Mouse (Mus musculus) heart, embryonic 12.5 days (tissue): ENCODE data around the gene Dgki. TPM values are rescaled to one million over a fixed set of nuclear protein-coding genes. Genes with fewer than 3 reads are reported as not detected.

Source experiments
- ATAC-seq: fragments of 200-750 bp; cut with Nextera tagmentation; 2 replicates; pipeline ENCODE4 v1.8.0; 2017; ENCODE audit warnings: moderate TSS enrichment, moderate library complexity; ENCODE audit not compliant: insufficient number of reproducible peaks, low FRiP score
- H3K27ac ChIP-seq: fragments of 300-500 bp; sonication (generic); 2 replicates; pipeline ENCODE4 v1.5.1; 2016; ENCODE audit warnings: mild to moderate bottlenecking, moderate library complexity; ENCODE audit not compliant: poor library complexity, severe bottlenecking
- H3K27me3 ChIP-seq: fragments of 300-500 bp; sonication (generic); replicated peaks from 2 replicates; pipeline ENCODE4 v1.6.1; 2016; ENCODE audit warnings: mild to moderate bottlenecking, moderate library complexity
- H3K36me3 ChIP-seq: fragments of 300-500 bp; sonication (generic); 2 replicates; pipeline ENCODE4 v1.6.1; 2016; ENCODE audit warnings: mild to moderate bottlenecking, moderate library complexity
- H3K4me1 ChIP-seq: fragments of 300-500 bp; sonication (generic); replicated peaks from 2 replicates; pipeline ENCODE4 v1.6.1; 2016; ENCODE audit warnings: mild to moderate bottlenecking
- H3K4me2 ChIP-seq: fragments of 300-500 bp; sonication (generic); 2 replicates; pipeline ENCODE4 v1.6.1; 2016; ENCODE audit warnings: mild to moderate bottlenecking, moderate library complexity
- H3K4me3 ChIP-seq: fragments of 300-500 bp; sonication (generic); 2 replicates; pipeline ENCODE4 v1.5.1; 2016; ENCODE audit warnings: mild to moderate bottlenecking
- H3K9ac ChIP-seq: fragments of 300-500 bp; sonication (generic); 2 replicates; pipeline ENCODE4 v1.6.1; 2016; ENCODE audit warnings: mild to moderate bottlenecking, moderate library complexity
- H3K9me3 ChIP-seq: fragments of 300-500 bp; sonication (generic); replicated peaks from 2 replicates; pipeline ENCODE4 v1.6.1; 2016; ENCODE audit warnings: mild to moderate bottlenecking, moderate library complexity
- WGBS: fragments of 180-500 bp; shearing (Covaris S2); methylation state at CpG from one replicate; pipeline ENCODE4 v1.1.7; 2016; 5-methylcytosine and 5-hydroxymethylcytosine counted together
- polyA plus RNA-seq: library from polyadenylated mRNA; unstranded; fragments of >200 nt; fragmentation: Nextera tagmentation; extraction: Ambion mirVana; gene quantifications from 2 replicates; pipeline ENCODE4 v1.2.1, GENCODE M21; 2016

Gene Dgki
- polyA plus RNA-seq, 1 experiment from 2014 or later, result 0.84 TPM

- Histone ChIP-seq H3K9ac (no peak overlapping the region), H3K9me3 (no peaks in the 10 kb centered on the region), H3K36me3 (no peaks in the 10 kb centered on the region), H3K27ac (no peak overlapping the region), H3K27me3 (no peaks in the 10 kb centered on the region), H3K4me1 (no peaks in the 10 kb centered on the region), H3K4me3 (no peak overlapping the region), H3K4me2 (no peak overlapping the region)
- 75% methylated on average over 2 of the region's 2 CpGs for WGBS
- no peak for ATAC-seq
Measured at GRCm38 (mm10) chr6:36832207-36832606, 467.8 kb downstream of the Dgki start.

GRCm38 (mm10) chr6:36830371-36830925 lies 469.5 kb downstream of the Dgki start:
- Histone ChIP-seq H3K36me3 (no peaks in the 10 kb centered on the region), H3K9me3 (no peaks in the 10 kb centered on the region), H3K4me2 (no peak overlapping the region), H3K4me3 (no peak overlapping the region), H3K4me1 (no peaks in the 10 kb centered on the region), H3K27ac (no peak overlapping the region), H3K27me3 (no peaks in the 10 kb centered on the region), H3K9ac (no peak overlapping the region)
- no peak for ATAC-seq
- WGBS, result 71% methylated on average over 9 of the region's 9 CpGs

DNA sequence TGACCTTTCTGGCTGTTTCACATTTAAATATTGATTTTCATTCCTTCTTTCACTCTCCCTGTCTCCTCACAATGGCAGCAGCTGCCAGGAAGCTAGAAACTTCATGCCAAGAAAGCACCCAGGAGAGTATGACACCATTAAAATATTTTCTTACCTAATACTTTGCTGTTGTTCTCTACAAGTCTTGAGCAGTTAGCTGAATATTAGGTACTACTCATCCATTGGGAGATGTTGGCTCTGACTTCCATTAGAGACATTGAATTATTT lies 480.3 kb downstream of the Dgki start:
- H3K4me1 ChIP-seq, result peaks cover 15% of the 10 kb centered on the region
- no peak overlapping the region for H3K4me2 ChIP-seq
- H3K9me3 ChIP-seq, result no peaks in the 10 kb centered on the region; the same call in 1 of the 2 replicates
- H3K27me3 ChIP-seq, result no peaks in the 10 kb centered on the region
- H3K4me3 ChIP-seq, result no peak overlapping the region
- no peaks in the 10 kb centered on the region for H3K36me3 ChIP-seq
- no peak for ATAC-seq
- no peak overlapping the region for H3K9ac ChIP-seq
- peak overlapping the region; percentile 48; the same call in 1 of the 2 replicates for H3K27ac ChIP-seq

GRCm38 (mm10) chr6:36819019-36819783 lies 480.8 kb downstream of the Dgki start:
- no peaks in the 10 kb centered on the region; the same call in 1 of the 2 replicates for H3K9me3 ChIP-seq
- no peaks in the 10 kb centered on the region for H3K36me3 ChIP-seq
- H3K4me3 ChIP-seq, result no peak overlapping the region
- peak; percentile 71 for ATAC-seq
- H3K9ac ChIP-seq, result no peak overlapping the region
- H3K4me1 ChIP-seq, result peaks cover 15% of the 10 kb centered on the region
- no peak overlapping the region for H3K4me2 ChIP-seq
- peak overlapping the region; percentile 48; the same call in 1 of the 2 replicates for H3K27ac ChIP-seq
- H3K27me3 ChIP-seq, result no peaks in the 10 kb centered on the region
- 38% methylated on average over 8 of the region's 8 CpGs for WGBS

DNA sequence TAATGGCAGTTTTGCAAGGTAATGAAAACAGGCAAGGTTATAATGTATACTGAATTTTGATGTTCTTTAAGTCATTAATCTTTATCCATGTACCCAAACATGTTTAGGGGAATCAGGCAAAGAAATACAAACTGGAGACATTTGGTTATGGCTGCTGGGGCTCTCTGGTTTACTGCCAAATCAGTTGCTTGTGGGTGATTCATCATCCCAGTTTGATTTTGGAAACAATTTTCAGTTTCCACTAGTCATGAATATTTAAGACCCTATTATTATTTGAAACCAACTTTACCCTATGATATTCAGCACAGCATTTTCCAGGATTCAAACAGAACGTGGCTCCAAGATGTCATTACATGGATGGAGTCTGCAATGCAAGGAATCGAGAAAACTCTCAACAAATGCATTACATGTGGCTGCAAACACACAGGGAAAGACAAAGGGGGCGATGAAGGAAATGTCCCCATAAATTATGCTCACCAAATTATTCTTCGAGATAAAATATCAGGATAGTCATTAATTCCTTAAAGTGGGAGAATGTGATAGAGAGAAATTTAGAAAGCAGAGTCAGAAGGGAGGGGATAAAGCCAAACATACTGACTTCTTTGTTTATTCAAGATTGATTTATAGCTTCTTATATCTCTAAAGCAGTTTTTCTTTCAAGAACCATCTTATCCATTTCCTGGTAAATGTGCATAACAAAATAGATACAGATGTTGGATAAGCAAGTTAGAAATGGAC lies 481.5 kb downstream of the Dgki start:
- Histone ChIP-seq H3K4me2 (no peak overlapping the region), H3K36me3 (no peaks in the 10 kb centered on the region), H3K27ac (peak overlapping the region; percentile 48; the same call in 1 of the 2 replicates), H3K27me3 (no peaks in the 10 kb centered on the region), H3K9ac (no peak overlapping the region), H3K4me1 (peaks cover 15% of the 10 kb centered on the region), H3K4me3 (no peak overlapping the region), H3K9me3 (no peaks in the 10 kb centered on the region; the same call in 1 of the 2 replicates)
- ATAC-seq, result no peak
- 72% methylated on average over 4 of the region's 4 CpGs for WGBS

- 74% methylated on average over 3 of the region's 3 CpGs for WGBS
- Histone ChIP-seq H3K27ac (no peak overlapping the region), H3K4me3 (no peak overlapping the region), H3K27me3 (no peaks in the 10 kb centered on the region), H3K4me2 (no peak overlapping the region), H3K36me3 (no peaks in the 10 kb centered on the region), H3K9ac (no peak overlapping the region), H3K9me3 (no peaks in the 10 kb centered on the region; the same call in 1 of the 2 replicates), H3K4me1 (peaks cover 15% of the 10 kb centered on the region)
- ATAC-seq, result no peak
Measured at GRCm38 (mm10) chr6:36816666-36817065, 483.3 kb downstream of the Dgki start.

- peaks cover 15% of the 10 kb centered on the region for H3K4me1 ChIP-seq
- H3K36me3 ChIP-seq, result no peaks in the 10 kb centered on the region
- H3K27me3 ChIP-seq, result no peaks in the 10 kb centered on the region
- WGBS, result 72% methylated on average over 2 of the region's 2 CpGs
- no peak for ATAC-seq
- no peak overlapping the region for H3K27ac ChIP-seq
- H3K9ac ChIP-seq, result no peak overlapping the region
- H3K4me2 ChIP-seq, result no peak overlapping the region
- no peak overlapping the region for H3K4me3 ChIP-seq
- H3K9me3 ChIP-seq, result no peaks in the 10 kb centered on the region; the same call in 1 of the 2 replicates
Measured at GRCm38 (mm10) chr6:36815992-36816391, 484.0 kb downstream of the Dgki start.

- no peak overlapping the region for H3K4me3 ChIP-seq
- no peak overlapping the region for H3K4me2 ChIP-seq
- WGBS, result 46% methylated on average over 7 of the region's 7 CpGs
- H3K27ac ChIP-seq, result no peak overlapping the region
- peaks cover 21% of the 10 kb centered on the region for H3K4me1 ChIP-seq
- H3K27me3 ChIP-seq, result no peaks in the 10 kb centered on the region
- no peaks in the 10 kb centered on the region; the same call in 1 of the 2 replicates for H3K9me3 ChIP-seq
- no peaks in the 10 kb centered on the region for H3K36me3 ChIP-seq
- no peak overlapping the region for H3K9ac ChIP-seq
- ATAC-seq, result no peak
Measured at GRCm38 (mm10) chr6:36812666-36813515, 487.1 kb downstream of the Dgki start.

DNA sequence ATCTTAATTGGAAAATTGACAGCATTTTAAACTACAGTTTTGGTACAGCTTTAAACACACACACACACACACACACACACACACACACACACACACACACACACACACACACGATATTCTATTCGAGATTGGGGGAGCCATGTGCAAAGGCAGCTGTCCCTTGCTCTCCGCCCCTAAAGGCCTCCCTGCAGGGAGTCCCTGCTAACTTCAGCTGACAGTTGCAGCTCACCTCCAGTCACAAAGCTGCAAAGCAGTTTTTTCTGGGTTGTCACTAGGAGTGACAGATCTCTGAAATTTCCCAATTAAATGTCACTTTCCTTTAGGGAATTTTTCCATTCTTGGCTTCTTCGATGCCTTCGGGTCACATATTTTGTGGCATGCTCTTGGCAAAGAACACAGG lies 489.5 kb downstream of the Dgki start:
- no peaks in the 10 kb centered on the region for H3K27me3 ChIP-seq
- peak overlapping the region; percentile 86 for H3K4me2 ChIP-seq
- H3K4me1 ChIP-seq, result peaks cover 23% of the 10 kb centered on the region
- peak overlapping the region; percentile 64 for H3K4me3 ChIP-seq
- H3K9me3 ChIP-seq, result no peaks in the 10 kb centered on the region
- 14% methylated on average over 5 of the region's 5 CpGs for WGBS
- peak overlapping the region; percentile 81; the same call in 1 of the 2 replicates for H3K27ac ChIP-seq
- ATAC-seq, result no peak
- H3K9ac ChIP-seq, result peak overlapping the region; percentile 82; the same call in 1 of the 2 replicates
- peaks cover 6% of the 10 kb centered on the region; the same call in 1 of the 2 replicates for H3K36me3 ChIP-seq

- H3K27ac ChIP-seq, result peak within 1 kb of the TSS; percentile 81
- H3K4me2 ChIP-seq, result peak within 1 kb of the TSS; percentile 86
- WGBS, result 1% methylated on average over 15 of the region's 15 CpGs
- peak within 1 kb of the TSS; percentile 82 for H3K9ac ChIP-seq
- no peaks in the 10 kb centered on the region for H3K27me3 ChIP-seq
- H3K36me3 ChIP-seq, result peaks cover 6% of the 10 kb centered on the region; the same call in 1 of the 2 replicates
- peak; percentile 57 for ATAC-seq
- peak within 1 kb of the TSS; percentile 64 for H3K4me3 ChIP-seq
- no peaks in the 10 kb centered on the region for H3K9me3 ChIP-seq
- peaks cover 23% of the 10 kb centered on the region for H3K4me1 ChIP-seq
Measured at GRCm38 (mm10) chr6:36809747-36810285, 490.2 kb downstream of the Dgki start, which contains the start of gene Ptn. Ptn (minus strand) TSS chr6:36810220.
